18 mouse cellular contexts compared by ENCODE assay signal in the genomic region with DNA sequence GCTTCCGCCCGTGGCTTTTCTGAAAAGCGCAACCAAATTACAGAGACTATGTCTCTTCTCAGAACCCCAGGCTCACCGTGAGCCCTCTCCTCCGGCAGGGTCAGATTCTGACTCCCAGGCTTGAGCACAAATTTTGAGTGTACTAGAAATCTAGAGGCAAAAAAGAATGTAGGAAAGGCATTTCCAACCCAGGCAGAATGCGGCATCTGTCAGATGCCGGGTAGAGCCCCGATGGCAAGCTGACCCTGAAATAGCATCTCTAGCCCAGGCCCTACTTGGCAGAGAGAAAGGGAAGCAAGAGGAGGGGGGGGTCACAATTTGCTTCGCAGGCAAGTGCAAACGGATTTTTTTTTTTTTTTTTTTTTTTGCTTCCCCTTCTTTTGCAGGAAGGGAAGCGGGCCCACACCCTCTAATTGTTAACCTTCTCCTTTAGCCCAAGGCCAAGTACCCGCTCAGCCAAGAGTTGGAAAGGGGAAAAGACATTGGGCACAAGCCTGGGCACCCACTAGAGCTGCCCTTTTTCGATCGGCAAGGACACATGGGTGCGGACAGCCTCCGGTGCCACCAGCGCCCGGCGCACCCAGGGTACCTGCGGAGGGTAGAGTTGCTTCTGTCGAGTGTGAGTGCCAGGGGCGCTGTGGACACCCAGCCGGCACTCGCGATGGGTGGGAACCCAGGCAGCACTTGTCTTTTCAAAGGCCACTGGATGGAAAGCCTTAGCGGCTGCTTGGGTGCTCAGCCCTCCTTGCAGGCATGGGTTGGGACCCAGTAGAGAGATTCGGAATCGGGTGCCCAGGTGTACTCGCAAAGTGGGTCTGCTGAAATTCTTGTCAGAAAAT. TPM values are rescaled to one million over a fixed set of nuclear protein-coding genes. Genes with fewer than 3 reads are reported as not detected.
DNase-seq lines count a peak whose midpoint lies in the region; ATAC-seq and TF ChIP-seq lines count a peak whose summit lies in the region.
"Had no signal": no experiment of that assay in that cellular context is flagged by ENCODE, and none has a peak within 500 bp of the region (broad histone marks: within the 10 kb centered on the region; RNA-seq: fewer than 3 reads in every experiment).

No protein-coding gene starts in this region.

- peak overlapping the region; percentile 33 for H3K4me3 ChIP-seq in embryonic facial prominence, embryonic 10.5 days
- H3K4me3 ChIP-seq in hindbrain, embryonic 13.5 days = peak overlapping the region; percentile 22
- peak overlapping the region; percentile 17 for H3K4me3 ChIP-seq in midbrain, embryonic 16.5 days (ENCODE audit: low read depth, low read length)
- no peak overlapping the region for H3K4me3 ChIP-seq in kidney, adult 2 months (ENCODE audit: insufficient read depth, low read depth, low read length)
- H3K4me3 ChIP-seq: embryonic facial prominence, embryonic 15.5 days; heart, embryonic 12.5 days; limb, embryonic 12.5 days; lung, embryonic 15.5 days had no signal

- WGBS in embryonic facial prominence, embryonic 10.5 days = under 1% methylated on average over 29 of the region's 29 CpGs
- 2% methylated on average over 29 of the region's 29 CpGs for WGBS in hindbrain, embryonic 13.5 days
- WGBS in midbrain, embryonic 16.5 days = 4% methylated on average over 29 of the region's 29 CpGs
- WGBS in kidney, adult 2 months = 5% methylated on average over 29 of the region's 29 CpGs

- H3K27ac ChIP-seq in embryonic facial prominence, embryonic 10.5 days (replicated peaks) = no peak overlapping the region
- peak overlapping the region; percentile 40; the same call in 1 of the 2 replicates for H3K27ac ChIP-seq in hindbrain, embryonic 13.5 days
- H3K27ac ChIP-seq in midbrain, embryonic 16.5 days (ENCODE audit: low read length) = peak overlapping the region; percentile 53
- no peak overlapping the region for H3K27ac ChIP-seq in kidney, adult 2 months (ENCODE audit: insufficient read depth, low read depth, low read length)
- H3K27ac ChIP-seq: embryonic facial prominence, embryonic 15.5 days; limb, embryonic 12.5 days; lung, embryonic 15.5 days; stomach, postnatal 0 days had no signal

- H3K9ac ChIP-seq in hindbrain, embryonic 13.5 days = peak overlapping the region; percentile 55
- H3K9ac ChIP-seq in midbrain, embryonic 16.5 days (ENCODE audit: low read depth, low read length) = peak overlapping the region; percentile 43
- H3K9ac ChIP-seq: embryonic facial prominence, embryonic 15.5 days; heart, embryonic 12.5 days; limb, embryonic 12.5 days; lung, embryonic 15.5 days had no signal

- DNase-seq in frontal cortex, postnatal 36 days (ENCODE audit: low spot score in 2 of 2) = peak; percentile 11 to 26
- DNase-seq in embryonic facial prominence, embryonic 10.5 days (ENCODE audit: low spot score) = peak; percentile 47
- no peak for DNase-seq in kidney, adult 2 months
- no peak for DNase-seq in gastrocnemius, adult 8-10 months (ENCODE audit: low spot score in 2 of 2)
- DNase-seq in natural killer cell, adult 2 months (ENCODE audit: low spot score in 2 of 2) = no peak
- DNase-seq: adrenal gland, adult 2 months; cerebellum, adult 11-12 months; kidney, adult 8-10 months; right cerebral cortex, adult 18-20 months had no signal

- ATAC-seq in frontal cortex, adult (ENCODE audit: low TSS enrichment) = no peak
- ATAC-seq in hindbrain, embryonic 13.5 days (ENCODE audit: low FRiP score) = no peak
- no peak for ATAC-seq in midbrain, embryonic 16.5 days

- peaks cover 100% of the 10 kb centered on the region for H3K27me3 ChIP-seq in embryonic facial prominence, embryonic 10.5 days (replicated peaks; ENCODE audit: low read depth, poor library complexity, severe bottlenecking)
- peaks cover 94% of the 10 kb centered on the region for H3K27me3 ChIP-seq in hindbrain, embryonic 13.5 days
- H3K27me3 ChIP-seq in midbrain, embryonic 16.5 days (ENCODE audit: control insufficient read depth, insufficient read depth, low read depth, low read length) = peaks cover 35% of the 10 kb centered on the region
- peaks cover 12% of the 10 kb centered on the region for H3K27me3 ChIP-seq in kidney, adult 2 months (replicated peaks; ENCODE audit: control insufficient read depth, insufficient read depth, low read length)

- peak overlapping the region; percentile 40 for H3K4me2 ChIP-seq in hindbrain, embryonic 13.5 days
- H3K4me2 ChIP-seq in midbrain, embryonic 16.5 days (ENCODE audit: low read length) = peak overlapping the region; percentile 44
- H3K4me2 ChIP-seq: embryonic facial prominence, embryonic 15.5 days; heart, embryonic 12.5 days; limb, embryonic 12.5 days; lung, embryonic 15.5 days had no signal

- H3K9me3 ChIP-seq in embryonic facial prominence, embryonic 10.5 days = no peaks in the 10 kb centered on the region
- no peaks in the 10 kb centered on the region for H3K9me3 ChIP-seq in hindbrain, embryonic 13.5 days
- no peaks in the 10 kb centered on the region for H3K9me3 ChIP-seq in midbrain, embryonic 16.5 days (replicated peaks; ENCODE audit: control insufficient read depth, low read length, poor library complexity, severe bottlenecking)
- H3K9me3 ChIP-seq: embryonic facial prominence, embryonic 15.5 days; heart, embryonic 12.5 days; limb, embryonic 12.5 days; lung, embryonic 15.5 days had no signal

- H3K36me3 ChIP-seq in embryonic facial prominence, embryonic 10.5 days (replicated peaks) = no peaks in the 10 kb centered on the region
- no peaks in the 10 kb centered on the region for H3K36me3 ChIP-seq in hindbrain, embryonic 13.5 days
- no peaks in the 10 kb centered on the region for H3K36me3 ChIP-seq in midbrain, embryonic 16.5 days (ENCODE audit: control insufficient read depth, insufficient read depth, low read length)
- no peaks in the 10 kb centered on the region for H3K36me3 ChIP-seq in kidney, adult 2 months (ENCODE audit: control insufficient read depth, insufficient read depth, low read length)
- H3K36me3 ChIP-seq: embryonic facial prominence, embryonic 15.5 days; heart, embryonic 12.5 days; limb, embryonic 12.5 days; lung, embryonic 15.5 days had no signal

- TF ChIP-seq POLR2A in kidney, adult 2 months (IDR thresholded peaks at IDR 0.05; ENCODE audit: low read depth, low read length) = no peak

- no peak for TF ChIP-seq CTCF in kidney, adult 2 months (conservative IDR thresholded peaks at IDR 0.05; ENCODE audit: insufficient read depth, insufficient read length, low read depth, low read length)

- H3K4me1 ChIP-seq in embryonic facial prominence, embryonic 10.5 days = peaks cover 39% of the 10 kb centered on the region
- peaks cover 30% of the 10 kb centered on the region for H3K4me1 ChIP-seq in hindbrain, embryonic 13.5 days (replicated peaks)
- H3K4me1 ChIP-seq in midbrain, embryonic 16.5 days (ENCODE audit: control insufficient read depth, insufficient read depth, low read length) = peaks cover 17% of the 10 kb centered on the region; the same call in 1 of the 2 replicates
- no peaks in the 10 kb centered on the region for H3K4me1 ChIP-seq in kidney, adult 2 months (ENCODE audit: control insufficient read depth, insufficient read depth, low read length)

RNA-seq across cellular contexts. Expression of gene Sox1, which starts 5.1 kb away (rescaled TPM):
- polyA plus RNA-seq in embryonic facial prominence, embryonic 10.5 days (2016; fragmentation: Nextera tagmentation; extraction: Ambion mirVana) = 1.0 and 1.1 TPM in 2 replicates
- polyA plus RNA-seq in hindbrain, embryonic 13.5 days (2015; fragmentation: Nextera tagmentation; extraction: Ambion mirVana) = 2.0 and 2.4 TPM in 2 replicates
- polyA plus RNA-seq in midbrain, embryonic 16.5 days (2015; fragmentation: Nextera tagmentation; extraction: Ambion mirVana) = 1.6 and 2.2 TPM in 2 replicates
- polyA plus RNA-seq in kidney, adult 2 months (2012; rRNA removed) = not detected in 2 replicates
- not detected for total RNA-seq in gastrocnemius, adult 8-10 months (2022)
- total RNA-seq: adrenal gland, adult 2 months; gastrocnemius, adult 18-20 months had no signal
- polyA plus RNA-seq: heart, embryonic 12.5 days; limb, embryonic 12.5 days; lung, embryonic 15.5 days; stomach, postnatal 0 days had no signal

Comparison
In these comparisons a context has a peak if more than half of its experiments do, and no peak if none do; other contexts are left out.
1. DNase-seq: peak in frontal cortex, postnatal 36 days (2 of 2) and embryonic facial prominence, embryonic 10.5 days (single experiment); none in kidney, adult 2 months (single experiment), gastrocnemius, adult 8-10 months (0 of 2) and natural killer cell, adult 2 months (0 of 2).
2. H3K27ac ChIP-seq: peak in hindbrain, embryonic 13.5 days (single experiment) and midbrain, embryonic 16.5 days (single experiment); none in embryonic facial prominence, embryonic 10.5 days (single experiment) and kidney, adult 2 months (single experiment).